Mouse (Mus musculus) heart, embryonic 14.5 days (tissue): ENCODE data around the gene Olfr91. TPM values are rescaled to one million over a fixed set of nuclear protein-coding genes. Genes with fewer than 3 reads are reported as not detected.

Experiments used
- ATAC-seq: fragments of 200-750 bp; cut with Nextera tagmentation; 2 replicates; pipeline ENCODE4 v1.8.0; 2017; ENCODE audit warnings: low read depth, moderate TSS enrichment; ENCODE audit not compliant: insufficient number of reproducible peaks, insufficient read depth, low FRiP score
- H3K27ac ChIP-seq, 2 experiments: fragments of 200-500 bp in 1 of 2; fragments of 300-500 bp in 1 of 2; sonication (generic) in 1 of 2; replicated peaks in 1 of 2; 2 replicates each; pipeline ENCODE4 v1.5.1; 2012 to 2014; ENCODE audit warnings: low read depth in 2 of 2, low read length in 2 of 2, control low read depth in 1 of 2, mild to moderate bottlenecking in 1 of 2, mixed read lengths in 1 of 2; ENCODE audit not compliant: control insufficient read depth in 1 of 2, insufficient read depth in 1 of 2
- H3K27me3 ChIP-seq: fragments of 300-500 bp; sonication (generic); 2 replicates; pipeline ENCODE4 v1.6.1; 2014; ENCODE audit warnings: mild to moderate bottlenecking, low read length, control low read depth; ENCODE audit not compliant: control insufficient read depth, insufficient read depth
- H3K36me3 ChIP-seq: fragments of 300-500 bp; sonication (generic); 2 replicates; pipeline ENCODE4 v1.6.1; 2014; ENCODE audit warnings: mild to moderate bottlenecking, control low read depth, low read length, mixed read lengths; ENCODE audit not compliant: control insufficient read depth, insufficient read depth
- H3K4me1 ChIP-seq, 2 experiments: fragments of 200-500 bp in 1 of 2; fragments of 300-500 bp in 1 of 2; sonication (generic) in 1 of 2; 2 replicates each; pipeline ENCODE4 v1.6.1; 2012 to 2014; ENCODE audit warnings: low read length in 2 of 2, control low read depth in 1 of 2, mixed read lengths in 1 of 2; ENCODE audit not compliant: control insufficient read depth in 2 of 2, insufficient read depth in 2 of 2
- H3K4me2 ChIP-seq: fragments of 300-500 bp; sonication (generic); 2 replicates; pipeline ENCODE4 v1.6.1; 2014; ENCODE audit warnings: mild to moderate bottlenecking, low read length
- H3K4me3 ChIP-seq, 2 experiments: fragments of 200-500 bp in 1 of 2; fragments of 300-500 bp in 1 of 2; sonication (generic) in 1 of 2; 2 replicates each; pipeline ENCODE4 v1.5.1; 2012 to 2014; ENCODE audit warnings: low read length in 2 of 2, mild to moderate bottlenecking in 2 of 2, control low read depth in 1 of 2, low read depth in 1 of 2, moderate library complexity in 1 of 2; ENCODE audit not compliant: control insufficient read depth in 1 of 2, insufficient read depth in 1 of 2
- H3K9ac ChIP-seq: fragments of 300-500 bp; sonication (generic); 2 replicates; pipeline ENCODE4 v1.6.1; 2014; ENCODE audit warnings: mild to moderate bottlenecking, low read length
- H3K9me3 ChIP-seq: fragments of 300-500 bp; sonication (generic); 2 replicates; pipeline ENCODE4 v1.6.1; 2016; ENCODE audit warnings: low read length, control low read depth; ENCODE audit not compliant: control insufficient read depth
- WGBS: fragments of 180-500 bp; shearing (Covaris S2); extraction: QIAGEN DNeasy Blood & Tissue Kit; methylation state at CpG from one replicate; pipeline ENCODE4 v1.1.7; 2014; 5-methylcytosine and 5-hydroxymethylcytosine counted together
- polyA plus RNA-seq: library from polyadenylated mRNA; unstranded; fragments of >200 nt; fragmentation: Nextera tagmentation; extraction: Ambion mirVana; gene quantifications from 2 replicates; pipeline ENCODE4 v1.2.1, GENCODE M21; 2014

Olfr91 gene
- polyA plus RNA-seq, 1 experiment from 2014 or later: not detected

DNA sequence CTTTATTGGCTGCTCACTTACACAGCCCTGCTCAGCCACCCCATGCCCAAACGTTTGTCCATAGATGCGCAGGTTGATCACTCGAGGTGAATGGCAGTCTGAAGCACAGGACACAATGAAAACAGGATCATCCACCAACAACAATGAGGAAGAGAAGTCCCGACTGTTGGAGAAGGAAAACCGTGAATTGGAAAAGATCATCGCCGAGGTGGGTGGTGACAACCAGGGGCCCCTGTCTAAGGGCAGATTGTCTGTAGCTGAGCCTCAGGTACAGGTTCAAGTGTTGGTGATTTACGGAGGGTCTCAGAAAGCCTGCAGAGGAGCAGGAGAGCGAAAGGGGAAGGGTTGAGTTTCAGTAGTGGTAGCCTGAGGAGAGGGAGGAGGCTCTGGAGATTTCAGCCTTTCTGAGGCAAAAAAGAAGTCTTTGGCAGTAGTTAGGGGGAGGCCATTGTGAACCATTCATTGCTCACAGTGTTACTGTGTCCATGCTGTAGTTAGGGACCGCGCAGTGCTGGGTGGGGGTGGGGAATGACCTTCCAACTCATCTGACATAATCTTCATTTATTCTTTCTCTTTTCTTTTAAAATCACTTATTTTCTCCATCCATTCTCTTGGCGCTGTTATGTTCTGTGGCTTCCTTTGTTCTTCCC lies 25.9 kb downstream of the Olfr91 start:
- H3K4me2 ChIP-seq: no peak overlapping the region
- no peaks in the 10 kb centered on the region for H3K9me3 ChIP-seq
- no peak overlapping the region for H3K9ac ChIP-seq
- peaks cover 82% of the 10 kb centered on the region for H3K36me3 ChIP-seq
- H3K4me3 ChIP-seq: no peak overlapping the region
- H3K27ac ChIP-seq: no peak overlapping the region
- no peak for ATAC-seq
- H3K27me3 ChIP-seq: no peaks in the 10 kb centered on the region
- WGBS: 79% methylated on average over 12 of the region's 12 CpGs
- no peaks in the 10 kb centered on the region for H3K4me1 ChIP-seq

DNA sequence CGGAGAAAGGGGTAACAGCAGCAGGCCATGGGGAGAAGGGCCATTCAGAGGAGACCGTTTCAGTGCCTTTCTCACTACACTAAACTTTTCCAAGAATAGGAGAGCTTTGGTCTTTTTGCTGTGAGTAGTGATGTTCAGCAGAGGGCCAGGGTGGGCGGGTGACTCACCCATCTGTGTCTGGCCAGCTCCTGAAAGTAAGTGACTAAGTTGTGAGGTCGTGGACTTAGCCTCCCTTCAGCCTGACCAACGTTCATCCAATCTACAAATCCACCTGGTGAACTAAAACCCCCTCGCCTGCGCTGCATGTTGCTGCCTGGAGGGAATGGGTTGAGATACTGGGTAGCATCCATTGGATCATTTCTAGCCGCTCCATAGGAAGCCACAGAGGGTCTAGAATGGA lies 28.0 kb downstream of the Olfr91 start:
- H3K4me2 ChIP-seq: no peak overlapping the region
- no peaks in the 10 kb centered on the region for H3K9me3 ChIP-seq
- ATAC-seq: no peak
- WGBS: 79% methylated on average over 8 of the region's 8 CpGs
- H3K4me3 ChIP-seq: no peak overlapping the region
- peaks cover 83% of the 10 kb centered on the region for H3K36me3 ChIP-seq
- no peaks in the 10 kb centered on the region for H3K4me1 ChIP-seq
- H3K27me3 ChIP-seq: no peaks in the 10 kb centered on the region
- H3K27ac ChIP-seq: no peak overlapping the region
- H3K9ac ChIP-seq: no peak overlapping the region

DNA sequence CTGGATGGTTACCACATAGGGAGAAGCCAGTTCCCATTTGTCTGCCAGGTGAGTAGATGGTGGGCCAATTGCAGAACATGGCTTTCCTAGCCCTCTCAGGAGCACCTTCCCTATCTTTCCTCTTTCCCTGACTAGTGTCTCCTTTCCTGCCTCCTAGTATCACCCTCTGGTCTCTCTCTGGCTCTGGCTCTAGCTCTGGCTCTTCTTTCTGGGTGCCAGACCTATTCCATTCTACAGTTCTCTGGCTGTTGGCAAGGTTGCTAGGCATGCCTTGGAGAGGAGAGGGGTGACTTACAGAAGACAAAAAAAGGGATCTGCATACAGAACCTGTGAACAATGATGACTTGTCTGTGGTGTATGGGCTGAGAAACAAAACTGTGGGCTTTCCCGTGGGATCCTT lies 30.2 kb downstream of the Olfr91 start:
- WGBS: 95% methylated on average over 1 of the region's 1 CpGs
- Histone ChIP-seq H3K27ac (no peak overlapping the region), H3K9ac (no peak overlapping the region), H3K4me2 (no peak overlapping the region), H3K27me3 (no peaks in the 10 kb centered on the region), H3K4me1 (no peaks in the 10 kb centered on the region), H3K36me3 (peaks cover 84% of the 10 kb centered on the region), H3K9me3 (no peaks in the 10 kb centered on the region), H3K4me3 (no peak overlapping the region)
- no peak for ATAC-seq

GRCm38 (mm10) chr17:37065993-37066392 lies 32.1 kb downstream of the Olfr91 start:
- WGBS: 89% methylated on average over 2 of the region's 2 CpGs
- H3K4me1 ChIP-seq: no peaks in the 10 kb centered on the region
- no peaks in the 10 kb centered on the region for H3K9me3 ChIP-seq
- no peak for ATAC-seq
- no peak overlapping the region for H3K4me2 ChIP-seq
- peaks cover 85% of the 10 kb centered on the region for H3K36me3 ChIP-seq
- H3K4me3 ChIP-seq: no peak overlapping the region
- no peak overlapping the region for H3K27ac ChIP-seq
- H3K27me3 ChIP-seq: no peaks in the 10 kb centered on the region
- no peak overlapping the region for H3K9ac ChIP-seq

GRCm38 (mm10) chr17:37063686-37064495 lies 34.2 kb downstream of the Olfr91 start:
- ATAC-seq: no peak
- Histone ChIP-seq H3K4me1 (no peaks in the 10 kb centered on the region), H3K27me3 (no peaks in the 10 kb centered on the region), H3K36me3 (peaks cover 82% of the 10 kb centered on the region), H3K27ac (no peak overlapping the region), H3K4me3 (no peak overlapping the region), H3K9ac (no peak overlapping the region), H3K9me3 (no peaks in the 10 kb centered on the region), H3K4me2 (no peak overlapping the region)
- 78% methylated on average over 11 of the region's 11 CpGs for WGBS

DNA sequence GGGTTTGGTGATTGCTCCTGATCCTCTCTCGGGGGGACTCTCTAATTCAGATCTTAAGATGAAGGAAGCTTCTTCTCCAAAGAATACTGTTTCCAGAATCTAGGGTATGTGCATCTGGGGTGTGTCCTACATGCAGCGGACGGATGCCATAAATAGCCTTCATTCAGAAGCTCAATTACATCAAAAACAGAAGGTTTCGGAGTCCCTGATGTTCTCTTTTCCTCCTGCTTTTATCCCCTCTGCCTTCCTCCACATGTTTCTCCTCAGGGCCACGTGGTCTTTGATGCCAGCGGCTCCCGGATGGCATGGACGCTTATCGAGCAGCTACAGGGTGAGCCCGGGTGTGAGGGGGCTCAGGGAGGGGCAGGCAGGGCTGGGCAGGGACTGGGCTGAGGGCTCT lies 35.0 kb downstream of the Olfr91 start:
- Histone ChIP-seq H3K9me3 (no peaks in the 10 kb centered on the region), H3K4me3 (no peak overlapping the region), H3K27me3 (no peaks in the 10 kb centered on the region), H3K9ac (no peak overlapping the region), H3K36me3 (peaks cover 83% of the 10 kb centered on the region), H3K27ac (no peak overlapping the region), H3K4me1 (no peaks in the 10 kb centered on the region), H3K4me2 (no peak overlapping the region)
- ATAC-seq: no peak
- WGBS: 58% methylated on average over 10 of the region's 10 CpGs

GRCm38 (mm10) chr17:37062101-37062641 lies 35.9 kb downstream of the Olfr91 start:
- Histone ChIP-seq H3K9ac (no peak overlapping the region), H3K4me3 (no peak overlapping the region), H3K36me3 (peaks cover 80% of the 10 kb centered on the region), H3K27ac (no peak overlapping the region), H3K4me2 (no peak overlapping the region), H3K27me3 (no peaks in the 10 kb centered on the region), H3K4me1 (no peaks in the 10 kb centered on the region), H3K9me3 (no peaks in the 10 kb centered on the region)
- WGBS: 84% methylated on average over 10 of the region's 10 CpGs
- no peak for ATAC-seq
